Mouse (Mus musculus) lung, postnatal 0 days (tissue): ENCODE measurements around the gene Rps10. TPM values are rescaled to one million over a fixed set of nuclear protein-coding genes. Genes with fewer than 3 reads are reported as not detected.
A peak's percentile ranks its signal among the peaks of the same experiment; 100 is the strongest.

ENCODE experiments used
- ATAC-seq: fragments of 200-750 bp; cut with Nextera tagmentation; 2 replicates; pipeline ENCODE4 v1.8.0; 2017; ENCODE audit warnings: moderate library complexity
- DNase-seq: peaks from one replicate; pipeline ENCODE4 v3.0.0-alpha.2; 2016; ENCODE audit warnings: low spot score
- H3K27ac ChIP-seq: fragments of 300-500 bp; sonication (generic); 2 replicates; pipeline ENCODE4 v1.5.1; 2014; ENCODE audit warnings: antibody characterized with exemption, mild to moderate bottlenecking, low read length, mixed read lengths
- H3K27me3 ChIP-seq: fragments of 300-500 bp; sonication (generic); replicated peaks from 2 replicates; pipeline ENCODE4 v1.6.1; 2014; ENCODE audit warnings: low read length, mixed read lengths; ENCODE audit not compliant: insufficient read depth
- H3K36me3 ChIP-seq: fragments of 300-500 bp; sonication (generic); 2 replicates; pipeline ENCODE4 v1.6.1; 2014; ENCODE audit warnings: low read length, mixed read lengths; ENCODE audit not compliant: insufficient read depth
- H3K4me1 ChIP-seq: fragments of 300-500 bp; sonication (generic); 2 replicates; pipeline ENCODE4 v1.6.1; 2014; ENCODE audit warnings: antibody characterized with exemption, low read depth, low read length, mixed read lengths; ENCODE audit not compliant: insufficient read depth
- H3K4me2 ChIP-seq: fragments of 300-500 bp; sonication (generic); replicated peaks from 2 replicates; pipeline ENCODE4 v1.6.1; 2014; ENCODE audit warnings: low read depth, mild to moderate bottlenecking, low read length, moderate library complexity, mixed read lengths
- H3K4me3 ChIP-seq: fragments of 300-500 bp; sonication (generic); 2 replicates; pipeline ENCODE4 v1.5.1; 2014; ENCODE audit warnings: low read depth, low read length
- H3K9ac ChIP-seq: fragments of 300-500 bp; sonication (generic); replicated peaks from 2 replicates; pipeline ENCODE4 v1.6.1; 2014; ENCODE audit warnings: low read depth, mild to moderate bottlenecking
- H3K9me3 ChIP-seq: fragments of 300-500 bp; sonication (generic); 2 replicates; pipeline ENCODE4 v1.6.1; 2016; ENCODE audit warnings: low read length, mixed read lengths
- CTCF ChIP-seq: IDR thresholded peaks from 2 replicates; pipeline ENCODE4 v1.5.1; 2016; ENCODE audit warnings: antibody characterized with exemption, mild to moderate bottlenecking
- EP300 ChIP-seq: IDR thresholded peaks from 2 replicates; pipeline ENCODE4 v1.6.1; 2016; ENCODE audit warnings: antibody characterized with exemption, mild to moderate bottlenecking, control low read depth
- WGBS: fragments of 180-500 bp; shearing (Covaris S2); extraction: QIAGEN DNeasy Blood & Tissue Kit; methylation state at CpG from one replicate; pipeline ENCODE4 v1.1.7; 2014; 5-methylcytosine and 5-hydroxymethylcytosine counted together
- polyA plus RNA-seq: library from polyadenylated mRNA; unstranded; fragments of >200 nt; fragmentation: Nextera tagmentation; extraction: Ambion mirVana; gene quantifications from 2 replicates; pipeline ENCODE4 v1.2.1, GENCODE M21; 2015

Gene Rps10
- 627 and 659 TPM in 2 replicates for polyA plus RNA-seq

DNA sequence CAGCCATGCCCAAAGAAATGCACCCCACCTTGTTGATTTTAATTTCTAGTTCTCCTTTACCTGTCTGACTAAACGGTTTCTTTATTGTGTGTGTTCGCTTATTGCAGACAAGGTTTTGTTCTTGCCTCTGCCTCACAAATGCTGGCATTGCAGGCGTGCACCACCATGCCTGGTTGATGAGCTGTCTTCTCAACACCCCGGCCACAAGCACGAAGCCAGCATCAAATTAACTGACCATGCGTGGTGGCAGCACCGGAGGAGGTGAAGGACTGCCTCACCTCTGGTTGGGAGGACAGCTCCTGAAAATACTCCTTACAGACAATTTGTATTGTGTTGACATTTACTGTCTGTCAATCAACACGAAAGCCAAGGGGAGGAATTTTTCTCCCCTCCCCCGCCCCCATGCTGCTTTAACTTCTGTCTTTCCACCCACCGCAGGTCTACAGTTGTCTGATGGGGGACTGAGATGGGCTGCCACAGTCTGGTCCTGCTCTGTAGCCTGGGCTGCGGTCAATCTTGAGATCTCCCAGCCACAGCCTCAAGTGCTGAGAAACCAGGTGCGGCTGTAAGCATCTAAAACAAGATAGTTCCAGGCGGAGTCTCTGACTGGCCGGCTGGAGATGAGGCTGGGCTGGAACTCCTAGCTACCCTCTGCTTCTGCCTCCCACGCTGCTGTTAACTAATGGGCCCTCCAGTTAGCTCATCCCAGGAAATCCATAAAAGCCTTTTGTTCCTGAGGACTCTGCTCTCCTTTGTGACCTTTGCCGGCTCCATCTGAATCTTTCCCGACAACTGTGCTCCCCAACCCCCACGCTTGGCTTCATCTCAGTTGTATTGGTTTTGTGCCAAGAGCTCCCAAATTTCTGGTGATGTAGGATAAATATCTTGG is at the start of gene Rps10:
Gene Rps10 (minus strand): TSS at position 538 of the 889 bp plus-strand sequence.
- H3K27me3 ChIP-seq: no peaks in the 10 kb centered on the region
- H3K27ac ChIP-seq: no peak within 1 kb of the TSS
- DNase-seq (no peak), ATAC-seq (no peak)
- H3K4me3 ChIP-seq: peak within 1 kb of the TSS; percentile 86
- 0 out of 2 replicates have a peak, but pooled peaks cover 3% of the 10 kb centered on the region for H3K4me1 ChIP-seq
- H3K9me3 ChIP-seq: no peaks in the 10 kb centered on the region
- TF ChIP-seq EP300 (no peak), CTCF (no peak)
- H3K9ac ChIP-seq: no peak within 1 kb of the TSS
- WGBS: 54% methylated on average over 18 of the region's 18 CpGs
- H3K36me3 ChIP-seq: 0 out of 2 replicates have a peak, but pooled peaks cover 10% of the 10 kb centered on the region
- peak within 1 kb of the TSS; percentile 83 for H3K4me2 ChIP-seq

DNA sequence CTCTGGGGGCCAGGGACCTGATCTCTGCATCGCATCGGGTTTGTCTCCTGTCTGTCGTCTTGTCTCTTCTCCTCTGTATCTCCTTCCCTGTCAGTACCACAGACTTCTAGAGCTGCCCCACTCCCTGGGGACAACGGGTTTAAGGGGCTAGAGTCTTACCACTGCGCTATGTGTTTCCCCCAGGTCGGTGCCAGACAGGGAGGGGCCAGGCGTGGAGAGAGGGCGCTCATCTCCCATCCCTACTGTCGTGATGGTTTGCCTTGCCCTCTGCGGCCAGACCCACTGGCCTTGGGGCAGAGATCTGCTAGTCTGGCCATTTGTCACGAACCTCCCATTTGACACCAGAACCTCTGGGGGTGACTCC is 49.1 kb upstream of the Rps10 start:
- Histone ChIP-seq H3K4me1 (no peaks in the 10 kb centered on the region), H3K4me3 (peak overlapping the region; percentile 27; the same call in 1 of the 2 replicates), H3K9ac (no peak overlapping the region), H3K9me3 (no peaks in the 10 kb centered on the region), H3K36me3 (no peaks in the 10 kb centered on the region), H3K27me3 (peaks cover 17% of the 10 kb centered on the region; the same call in 1 of the 2 replicates), H3K27ac (no peak overlapping the region), H3K4me2 (peak overlapping the region; percentile 56)
- TF ChIP-seq EP300 (no peak), CTCF (no peak)
- 0 out of 2 replicates have a peak, but pooled peaks have one; percentile 12 for ATAC-seq
- DNase-seq: no peak
- WGBS: 2% methylated on average over 11 of the region's 11 CpGs

DNA sequence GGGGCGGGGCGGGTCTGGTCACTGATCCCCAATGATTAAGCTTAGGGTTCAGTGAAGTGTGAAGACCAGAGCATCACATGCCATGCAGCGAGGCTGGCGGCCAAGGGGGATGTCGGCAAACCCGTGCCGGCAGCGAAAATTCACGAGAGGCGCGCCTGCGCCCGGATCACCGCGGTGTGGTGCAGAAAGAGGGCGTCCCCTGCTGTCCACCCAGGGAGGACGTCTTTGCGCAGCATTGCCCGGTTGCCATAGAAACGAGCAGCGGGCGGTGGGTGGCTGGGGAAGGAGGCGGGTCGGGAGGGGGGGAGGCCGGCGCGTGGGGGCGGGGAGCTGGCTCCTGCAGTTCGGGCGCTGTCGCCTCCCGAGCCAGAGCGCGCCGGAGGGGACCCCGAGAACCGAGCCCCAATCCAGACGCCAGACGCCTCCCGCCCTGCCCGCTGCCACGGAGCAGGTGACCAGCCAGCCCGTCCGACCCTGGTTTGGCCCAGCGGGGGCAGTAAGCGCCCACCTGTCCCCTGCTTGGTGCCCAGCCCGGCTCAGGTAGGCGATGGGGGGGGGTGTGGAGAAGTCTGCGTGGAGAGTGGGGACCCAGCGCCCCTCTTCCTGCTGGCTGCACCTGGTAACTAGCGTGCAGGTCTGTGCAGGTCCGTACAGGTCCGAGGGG is 48.5 kb upstream of the Rps10 start:
- under 1% methylated on average over 42 of the region's 53 CpGs for WGBS
- TF ChIP-seq CTCF (peak; percentile 60), EP300 (no peak)
- Histone ChIP-seq H3K36me3 (no peaks in the 10 kb centered on the region), H3K4me1 (no peaks in the 10 kb centered on the region), H3K4me2 (peak overlapping the region; percentile 56), H3K27ac (no peak overlapping the region), H3K4me3 (peak overlapping the region; percentile 27), H3K9me3 (no peaks in the 10 kb centered on the region), H3K9ac (no peak overlapping the region), H3K27me3 (peaks cover 17% of the 10 kb centered on the region; the same call in 1 of the 2 replicates)
- peak; percentile 76 for DNase-seq
- ATAC-seq: peak; percentile 61; the same call in 1 of the 2 replicates

GRCm38 (mm10) chr17:27678924-27679813 is 42.7 kb upstream of the Rps10 start:
- Histone ChIP-seq H3K4me2 (no peak overlapping the region), H3K4me3 (no peak overlapping the region), H3K9me3 (no peaks in the 10 kb centered on the region), H3K9ac (no peak overlapping the region), H3K4me1 (no peaks in the 10 kb centered on the region), H3K27me3 (0 out of 2 replicates have a peak, but pooled peaks cover 3% of the 10 kb centered on the region), H3K36me3 (no peaks in the 10 kb centered on the region), H3K27ac (no peak overlapping the region)
- ATAC-seq (peak; percentile 67), DNase-seq (peak; percentile 47)
- 41% methylated on average over 11 of the region's 11 CpGs for WGBS
- TF ChIP-seq CTCF: no peak
- no peak for TF ChIP-seq EP300

- no peak overlapping the region for H3K4me2 ChIP-seq
- H3K27ac ChIP-seq: no peak overlapping the region
- H3K27me3 ChIP-seq: no peaks in the 10 kb centered on the region
- ATAC-seq (no peak), DNase-seq (no peak)
- no peaks in the 10 kb centered on the region for H3K36me3 ChIP-seq
- H3K4me3 ChIP-seq: no peak overlapping the region
- no peaks in the 10 kb centered on the region for H3K9me3 ChIP-seq
- H3K9ac ChIP-seq: no peak overlapping the region
- no peaks in the 10 kb centered on the region for H3K4me1 ChIP-seq
- TF ChIP-seq CTCF (no peak), EP300 (no peak)
- 78% methylated on average over 5 of the region's 5 CpGs for WGBS
Measured at GRCm38 (mm10) chr17:27677756-27678155, 41.3 kb upstream of the Rps10 start.
